Mouse (Mus musculus): ENCODE data around the gene Ost4. TPM values are rescaled to one million over a fixed set of nuclear protein-coding genes. Genes with fewer than 3 reads are reported as not detected.

The Ost4 gene
- polyA plus RNA-seq, 1 experiment from 2014 or later, result 480 TPM

DNA sequence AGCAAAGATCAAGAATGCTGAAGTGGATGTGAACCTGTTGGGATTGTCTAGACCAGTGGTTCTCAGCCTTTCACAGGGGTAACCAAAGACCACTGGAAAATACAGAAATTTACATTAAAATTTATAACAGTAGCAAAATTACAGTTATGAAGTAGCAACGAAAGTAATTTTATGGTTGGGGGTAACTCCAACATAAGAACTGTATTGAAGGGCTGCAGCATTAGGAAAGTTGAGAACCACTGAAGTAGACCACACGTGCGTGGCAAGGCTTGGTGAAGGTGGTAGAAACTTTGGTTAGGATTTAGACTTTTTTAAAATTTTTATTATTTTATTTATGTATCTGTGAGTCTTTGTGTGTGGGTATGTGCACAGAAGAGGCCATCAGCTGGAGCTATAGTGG is 39.9 kb downstream of the Ost4 start, which contains the start of gene Tmem214:
TSS of gene Tmem214 (plus strand) at position 301 of the 400 bp plus-strand sequence.
- no peak within 1 kb of the TSS for H3K4me3 ChIP-seq (ENCODE audit: control insufficient read depth in 1 of 2, insufficient read depth in 1 of 2, low read depth in 1 of 2, low read length in 2 of 2)
- no peak within 1 kb of the TSS for H3K27ac ChIP-seq (replicated peaks in 1 of 2; ENCODE audit: control insufficient read depth in 1 of 2, insufficient read depth in 1 of 2, low read depth in 2 of 2, low read length in 2 of 2)
- no peaks in the 10 kb centered on the region for H3K9me3 ChIP-seq (ENCODE audit: control insufficient read depth, low read length)
- H3K4me1 ChIP-seq (ENCODE audit: control insufficient read depth in 2 of 2, insufficient read depth in 2 of 2, low read length in 2 of 2), result peaks cover 15 to 16% of the 10 kb centered on the region in 2 experiments
- H3K36me3 ChIP-seq (ENCODE audit: control insufficient read depth, insufficient read depth, low read length), result peaks cover 20% of the 10 kb centered on the region
- no peak within 1 kb of the TSS for H3K9ac ChIP-seq (ENCODE audit: low read length)
- H3K27me3 ChIP-seq (ENCODE audit: control insufficient read depth, insufficient read depth, low read length), result no peaks in the 10 kb centered on the region
- 94% methylated on average over 3 of the region's 3 CpGs for WGBS
- no peak for ATAC-seq (ENCODE audit: insufficient number of reproducible peaks, insufficient read depth, low FRiP score, low read depth)
- H3K4me2 ChIP-seq (ENCODE audit: low read length), result no peak within 1 kb of the TSS

DNA sequence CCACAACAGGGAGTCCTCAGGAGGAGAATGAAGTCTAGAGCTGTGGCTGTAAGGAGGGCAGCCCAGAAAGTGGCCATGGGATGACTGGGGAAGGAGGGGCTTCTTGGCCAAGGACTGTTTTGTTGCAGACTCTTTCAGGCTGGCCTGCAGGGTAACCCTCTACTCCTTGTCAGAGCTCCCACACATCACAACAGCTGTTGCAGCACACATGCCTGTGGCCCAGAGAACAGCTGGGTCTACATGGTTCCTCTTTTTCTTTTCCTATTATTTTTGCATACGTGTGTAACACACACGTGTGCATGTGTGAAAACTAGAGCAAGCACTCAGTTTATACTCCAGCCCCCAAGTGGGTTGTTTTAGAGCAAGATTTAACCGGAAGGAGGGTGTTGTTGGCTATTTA is 40.7 kb downstream of the Ost4 start:
- WGBS, result 81% methylated on average over 3 of the region's 3 CpGs
- no peak overlapping the region for H3K27ac ChIP-seq (replicated peaks in 1 of 2; ENCODE audit: control insufficient read depth in 1 of 2, insufficient read depth in 1 of 2, low read depth in 2 of 2, low read length in 2 of 2)
- H3K27me3 ChIP-seq (ENCODE audit: control insufficient read depth, insufficient read depth, low read length), result no peaks in the 10 kb centered on the region
- ATAC-seq (ENCODE audit: insufficient number of reproducible peaks, insufficient read depth, low FRiP score, low read depth), result no peak
- H3K4me1 ChIP-seq (ENCODE audit: control insufficient read depth in 2 of 2, insufficient read depth in 2 of 2, low read length in 2 of 2), result peaks cover 15 to 16% of the 10 kb centered on the region in 2 experiments
- H3K36me3 ChIP-seq (ENCODE audit: control insufficient read depth, insufficient read depth, low read length), result peaks cover 11% of the 10 kb centered on the region
- H3K4me2 ChIP-seq (ENCODE audit: low read length), result no peak overlapping the region
- H3K4me3 ChIP-seq (ENCODE audit: control insufficient read depth in 1 of 2, insufficient read depth in 1 of 2, low read depth in 1 of 2, low read length in 2 of 2), result no peak overlapping the region
- no peaks in the 10 kb centered on the region for H3K9me3 ChIP-seq (ENCODE audit: control insufficient read depth, low read length)
- no peak overlapping the region for H3K9ac ChIP-seq (ENCODE audit: low read length)

DNA sequence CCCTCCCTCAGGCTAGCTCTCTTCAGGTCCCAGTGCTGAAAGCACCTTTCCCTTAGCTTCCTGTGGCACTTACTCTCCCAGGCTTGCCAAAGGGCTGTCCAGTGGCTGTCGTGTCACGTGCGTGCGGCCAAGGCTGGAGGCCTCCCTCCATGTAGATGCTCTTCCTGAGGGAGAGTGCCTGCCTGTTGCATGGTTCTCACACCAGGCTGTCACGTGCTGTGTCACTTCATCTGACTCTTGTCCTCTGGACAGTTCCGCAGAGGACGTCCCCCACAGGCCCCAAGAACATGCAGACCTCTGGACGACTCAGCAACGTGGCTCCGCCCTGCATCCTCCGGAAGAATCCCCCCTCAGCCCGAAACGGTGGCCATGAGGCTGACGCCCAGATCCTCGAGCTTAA is 43.3 kb downstream of the Ost4 start:
- H3K9me3 ChIP-seq (ENCODE audit: control insufficient read depth, low read length), result no peaks in the 10 kb centered on the region
- no peak for ATAC-seq (ENCODE audit: insufficient number of reproducible peaks, insufficient read depth, low FRiP score, low read depth)
- 28% methylated on average over 15 of the region's 15 CpGs for WGBS
- H3K4me3 ChIP-seq (ENCODE audit: control insufficient read depth in 1 of 2, insufficient read depth in 1 of 2, low read depth in 1 of 2, low read length in 2 of 2), result no peak overlapping the region
- no peak overlapping the region for H3K27ac ChIP-seq (replicated peaks in 1 of 2; ENCODE audit: control insufficient read depth in 1 of 2, insufficient read depth in 1 of 2, low read depth in 2 of 2, low read length in 2 of 2)
- no peak overlapping the region for H3K9ac ChIP-seq (ENCODE audit: low read length)
- no peaks in the 10 kb centered on the region for H3K36me3 ChIP-seq (ENCODE audit: control insufficient read depth, insufficient read depth, low read length)
- no peak overlapping the region for H3K4me2 ChIP-seq (ENCODE audit: low read length)
- peaks cover 0 to 11% of the 10 kb centered on the region in 2 experiments; a peak in 2 of 4 replicates for H3K4me1 ChIP-seq (ENCODE audit: control insufficient read depth in 2 of 2, insufficient read depth in 2 of 2, low read length in 2 of 2)
- no peaks in the 10 kb centered on the region for H3K27me3 ChIP-seq (ENCODE audit: control insufficient read depth, insufficient read depth, low read length)

DNA sequence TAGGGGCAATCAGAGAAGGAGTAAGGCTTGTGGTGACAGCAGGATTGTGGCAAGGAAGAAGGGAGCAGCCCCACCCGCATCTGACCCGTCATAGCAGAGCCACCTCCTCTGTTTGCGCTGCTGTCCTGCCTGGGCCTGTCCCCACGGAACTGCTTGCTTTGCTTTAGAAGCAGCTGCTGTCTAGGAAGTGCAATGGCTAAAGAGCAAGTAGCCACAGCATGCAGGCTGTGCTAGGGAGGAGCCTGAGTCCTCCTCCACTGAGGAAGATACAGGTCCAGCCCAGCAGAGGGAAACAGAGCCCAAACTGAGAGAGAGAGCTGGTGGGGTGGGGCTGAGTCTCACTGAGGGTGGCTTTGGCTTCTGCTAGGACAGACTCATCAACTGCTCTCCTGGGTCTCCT is 43.7 kb downstream of the Ost4 start:
- no peak for ATAC-seq (ENCODE audit: insufficient number of reproducible peaks, insufficient read depth, low FRiP score, low read depth)
- H3K27ac ChIP-seq (replicated peaks in 1 of 2; ENCODE audit: control insufficient read depth in 1 of 2, insufficient read depth in 1 of 2, low read depth in 2 of 2, low read length in 2 of 2), result no peak overlapping the region

DNA sequence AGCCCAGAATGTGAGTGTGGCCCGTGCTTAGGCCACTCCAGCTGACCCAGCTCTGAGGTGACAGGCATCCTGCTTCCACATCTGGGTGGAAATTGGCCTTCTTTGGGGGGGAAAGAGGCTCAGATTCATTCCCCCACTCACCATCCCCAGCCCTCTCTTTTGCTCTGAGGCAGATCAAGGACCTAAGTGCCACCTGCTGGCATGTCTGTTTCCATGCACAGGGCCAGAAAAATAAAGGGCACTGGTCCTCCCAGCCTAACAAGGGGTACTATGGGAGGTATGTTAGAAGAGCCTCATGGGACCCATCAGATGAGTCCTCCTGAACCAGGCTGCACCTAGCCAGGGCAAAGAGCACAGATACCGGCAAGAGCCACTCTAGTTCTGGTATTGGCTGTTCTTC is 51.5 kb downstream of the Ost4 start:
- no peaks in the 10 kb centered on the region for H3K27me3 ChIP-seq (ENCODE audit: control insufficient read depth, insufficient read depth, low read length)
- 77% methylated on average over 2 of the region's 2 CpGs for WGBS
- no peak overlapping the region for H3K27ac ChIP-seq (replicated peaks in 1 of 2; ENCODE audit: control insufficient read depth in 1 of 2, insufficient read depth in 1 of 2, low read depth in 2 of 2, low read length in 2 of 2)
- H3K9ac ChIP-seq (ENCODE audit: low read length), result no peak overlapping the region
- H3K36me3 ChIP-seq (ENCODE audit: control insufficient read depth, insufficient read depth, low read length), result no peaks in the 10 kb centered on the region
- H3K4me1 ChIP-seq (ENCODE audit: control insufficient read depth in 2 of 2, insufficient read depth in 2 of 2, low read length in 2 of 2), result peaks cover under 1 to 3% of the 10 kb centered on the region in 2 experiments; a peak in 2 of 4 replicates
- no peaks in the 10 kb centered on the region for H3K9me3 ChIP-seq (ENCODE audit: control insufficient read depth, low read length)
- no peak overlapping the region for H3K4me3 ChIP-seq (ENCODE audit: control insufficient read depth in 1 of 2, insufficient read depth in 1 of 2, low read depth in 1 of 2, low read length in 2 of 2)
- ATAC-seq (ENCODE audit: insufficient number of reproducible peaks, insufficient read depth, low FRiP score, low read depth), result no peak
- H3K4me2 ChIP-seq (ENCODE audit: low read length), result no peak overlapping the region

More for the DNA sequence above, 43.7 kb downstream of the Ost4 start:
- no peaks in the 10 kb centered on the region for H3K36me3 ChIP-seq (ENCODE audit: control insufficient read depth, insufficient read depth, low read length)
- WGBS, result 41% methylated on average over 4 of the region's 4 CpGs
- peaks cover 0 to 8% of the 10 kb centered on the region in 2 experiments; a peak in 2 of 4 replicates for H3K4me1 ChIP-seq (ENCODE audit: control insufficient read depth in 2 of 2, insufficient read depth in 2 of 2, low read length in 2 of 2)
- no peak overlapping the region for H3K9ac ChIP-seq (ENCODE audit: low read length)
- H3K9me3 ChIP-seq (ENCODE audit: control insufficient read depth, low read length), result no peaks in the 10 kb centered on the region
- H3K4me3 ChIP-seq (ENCODE audit: control insufficient read depth in 1 of 2, insufficient read depth in 1 of 2, low read depth in 1 of 2, low read length in 2 of 2), result no peak overlapping the region
- no peaks in the 10 kb centered on the region for H3K27me3 ChIP-seq (ENCODE audit: control insufficient read depth, insufficient read depth, low read length)
- H3K4me2 ChIP-seq (ENCODE audit: low read length), result no peak overlapping the region

Other genes with a start within 250 kb of the Ost4 start
- gene Cenpa, start 241.0 kb downstream of the Ost4 start, polyA plus RNA-seq (2014; fragmentation: Nextera tagmentation; extraction: Ambion mirVana), result 268 and 290 TPM in 2 replicates
- 1.6 and 3.3 TPM in 2 replicates for gene Dpysl5, start 196.2 kb downstream of the Ost4 start, polyA plus RNA-seq (2014; fragmentation: Nextera tagmentation; extraction: Ambion mirVana)
- gene Mapre3, start 93.1 kb downstream of the Ost4 start, polyA plus RNA-seq (2014; fragmentation: Nextera tagmentation; extraction: Ambion mirVana), result 14.4 and 18.4 TPM in 2 replicates
- gene Tmem214, start 39.8 kb downstream of the Ost4 start, polyA plus RNA-seq (2014; fragmentation: Nextera tagmentation; extraction: Ambion mirVana), result 43.7 and 48.6 TPM in 2 replicates
- 10.5 and 10.8 TPM in 2 replicates for gene Agbl5, start 19.1 kb downstream of the Ost4 start, polyA plus RNA-seq (2014; fragmentation: Nextera tagmentation; extraction: Ambion mirVana)
- 91.8 and 108 TPM in 2 replicates for gene Emilin1, start 5.6 kb upstream of the Ost4 start, polyA plus RNA-seq (2014; fragmentation: Nextera tagmentation; extraction: Ambion mirVana)
- gene Khk, start 13.6 kb upstream of the Ost4 start, polyA plus RNA-seq (2014; fragmentation: Nextera tagmentation; extraction: Ambion mirVana), result 9.7 and 12.1 TPM in 2 replicates
- gene Cgref1, start 37.8 kb upstream of the Ost4 start, polyA plus RNA-seq (2014; fragmentation: Nextera tagmentation; extraction: Ambion mirVana), result 2.0 and 3.8 TPM in 2 replicates
- gene Preb, start 52.6 kb upstream of the Ost4 start, polyA plus RNA-seq (2014; fragmentation: Nextera tagmentation; extraction: Ambion mirVana), result 49.7 and 59.5 TPM in 2 replicates
- gene Tcf23, start 60.9 kb upstream of the Ost4 start, polyA plus RNA-seq (2014; fragmentation: Nextera tagmentation; extraction: Ambion mirVana), result 0.07 and 0.15 TPM in 2 replicates
- 142 and 156 TPM in 2 replicates for gene Atraid, start 140.5 kb upstream of the Ost4 start, polyA plus RNA-seq (2014; fragmentation: Nextera tagmentation; extraction: Ambion mirVana)
- 6.5 and 7.2 TPM in 2 replicates for gene Slc5a6, start 141.1 kb upstream of the Ost4 start, polyA plus RNA-seq (2014; fragmentation: Nextera tagmentation; extraction: Ambion mirVana)
- 13.3 and 14.3 TPM in 2 replicates for gene Cad, start 147.0 kb upstream of the Ost4 start, polyA plus RNA-seq (2014; fragmentation: Nextera tagmentation; extraction: Ambion mirVana)
- gene Dnajc5g, start 198.5 kb upstream of the Ost4 start, polyA plus RNA-seq (2014; fragmentation: Nextera tagmentation; extraction: Ambion mirVana), result not detected in 2 replicates
- 0.26 and 0.43 TPM in 2 replicates for gene Slc30a3, start 200.4 kb upstream of the Ost4 start, polyA plus RNA-seq (2014; fragmentation: Nextera tagmentation; extraction: Ambion mirVana)
- gene Trim54, start 208.9 kb upstream of the Ost4 start, polyA plus RNA-seq (2014; fragmentation: Nextera tagmentation; extraction: Ambion mirVana), result 7.0 and 9.3 TPM in 2 replicates
- gene Ucn, start 231.0 kb upstream of the Ost4 start, polyA plus RNA-seq (2014; fragmentation: Nextera tagmentation; extraction: Ambion mirVana), result not detected in 2 replicates
- gene Mpv17, start 246.5 kb upstream of the Ost4 start, polyA plus RNA-seq (2014; fragmentation: Nextera tagmentation; extraction: Ambion mirVana), result 98.9 and 111 TPM in 2 replicates